Mouse (Mus musculus): Measurements from ENCODE around the gene Cers2.

The Cers2 gene

DNA sequence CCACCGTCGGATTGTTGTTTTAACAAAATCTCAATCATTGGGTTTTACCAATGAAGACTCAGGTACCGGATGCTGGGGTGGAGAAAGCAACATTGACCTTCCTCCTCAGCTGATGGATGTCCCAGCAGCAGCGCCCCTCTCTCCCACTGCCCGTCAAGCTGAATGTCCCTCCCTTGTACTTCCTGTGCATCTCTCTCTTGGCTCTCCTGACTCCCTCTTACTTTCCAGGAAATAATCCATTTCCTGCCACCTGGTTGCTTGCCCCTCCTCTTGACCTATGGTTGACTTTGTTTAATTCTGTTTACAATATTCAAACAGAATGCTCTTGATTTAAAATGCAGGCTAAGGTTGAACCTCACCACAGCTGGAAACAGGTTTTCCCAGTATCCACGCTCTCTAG lies 24.4 kb upstream of the Cers2 start:
- no peak for DNase-seq

DNA sequence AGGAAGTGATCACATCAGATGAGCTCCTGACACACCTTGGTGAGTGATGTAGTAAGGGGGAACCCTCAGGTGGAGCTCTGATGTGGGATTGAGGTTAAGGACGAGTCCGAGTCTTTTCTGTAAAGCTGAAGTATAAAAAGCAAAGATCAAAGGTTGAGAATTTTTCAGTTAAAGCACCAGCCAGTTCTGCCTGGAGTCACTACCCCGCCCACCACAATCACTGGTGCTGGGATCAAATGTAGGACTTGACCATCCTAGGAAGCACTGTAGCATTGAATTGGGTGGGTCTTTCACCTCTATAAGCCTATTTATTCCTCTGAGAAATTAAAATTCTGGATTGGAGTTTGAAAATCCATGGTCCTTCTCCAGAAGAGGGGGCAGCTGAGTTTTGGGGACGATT lies 23.6 kb upstream of the Cers2 start:
- DNase-seq = no peak

DNA sequence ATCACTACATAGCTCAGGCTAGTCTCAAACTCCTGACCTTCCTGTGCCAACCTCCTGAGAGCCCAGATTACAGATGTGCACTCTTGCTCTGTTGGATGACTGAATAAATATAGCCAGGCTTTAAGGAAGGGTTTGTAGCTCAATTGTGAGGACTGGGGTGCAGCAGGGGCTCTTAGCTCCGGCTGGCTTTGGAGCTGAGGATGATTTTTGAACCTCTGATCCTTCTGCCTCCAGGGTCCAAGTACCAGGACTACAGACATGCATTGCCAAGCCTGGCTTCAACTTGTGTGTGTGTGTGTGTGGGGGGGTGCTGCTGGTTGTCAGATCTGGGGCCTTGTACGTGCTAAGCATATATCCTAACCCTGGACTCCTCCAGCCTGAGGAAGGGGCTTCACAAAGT lies 21.7 kb upstream of the Cers2 start:
- DNase-seq = no peak

DNA sequence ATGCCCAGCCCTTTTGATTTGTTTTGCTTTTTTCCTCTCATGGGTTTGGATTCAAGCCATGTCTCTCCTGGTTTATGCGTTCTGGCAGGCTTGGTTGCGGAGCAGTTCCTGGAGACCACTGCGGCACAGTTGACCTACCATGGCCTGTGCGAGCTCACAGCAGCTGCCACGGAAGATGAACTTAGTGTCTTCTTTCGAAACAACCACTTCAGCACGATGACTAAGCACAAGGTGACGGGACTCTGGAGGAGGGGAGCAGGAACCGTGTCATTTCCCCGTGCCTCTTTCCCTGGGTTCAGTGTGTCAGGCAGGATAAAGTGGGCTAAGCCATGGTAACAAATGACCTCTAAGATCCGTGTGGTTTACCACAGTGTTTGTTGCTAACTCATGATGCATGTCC lies 21.1 kb upstream of the Cers2 start:
- DNase-seq = peak; percentile 60

DNA sequence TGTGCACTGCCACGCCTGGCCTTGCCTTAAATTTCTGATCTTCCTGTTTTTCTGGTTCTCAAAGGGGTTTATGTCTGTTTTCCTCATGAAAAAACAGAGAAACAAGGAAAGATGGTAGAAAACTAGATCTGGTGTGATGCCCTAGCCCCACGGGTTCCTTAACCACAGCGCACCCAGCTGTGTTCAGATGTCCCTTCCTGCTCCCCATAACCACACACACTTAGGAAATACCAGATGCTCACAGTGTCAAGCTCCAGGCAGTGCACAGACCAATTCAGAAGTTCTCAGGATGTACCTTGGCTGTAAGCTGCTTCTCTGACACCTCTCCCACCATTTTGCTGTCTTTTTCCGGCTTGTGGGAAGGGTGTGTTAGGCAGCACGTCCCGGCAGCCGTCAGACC lies 20.3 kb upstream of the Cers2 start:
- no peak for DNase-seq

DNA sequence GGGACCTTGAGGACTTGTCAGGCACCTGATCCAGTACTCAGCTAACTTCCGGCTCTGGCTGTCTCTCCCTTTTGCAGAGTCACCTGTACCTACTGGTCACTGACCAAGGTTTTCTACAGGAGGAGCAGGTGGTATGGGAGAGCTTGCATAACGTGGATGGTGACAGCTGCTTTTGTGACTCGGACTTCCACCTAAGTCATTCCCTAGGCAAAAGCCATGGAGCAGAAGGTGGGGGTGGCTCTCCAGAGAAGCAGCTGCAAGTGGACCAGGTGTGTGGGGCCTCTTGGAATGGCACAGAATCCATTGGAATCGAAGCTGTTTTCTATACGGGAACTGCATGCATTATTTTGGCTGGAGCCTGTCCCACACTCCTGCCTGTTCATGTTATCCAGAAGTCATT lies 19.9 kb upstream of the Cers2 start:
- no peak for DNase-seq

DNA sequence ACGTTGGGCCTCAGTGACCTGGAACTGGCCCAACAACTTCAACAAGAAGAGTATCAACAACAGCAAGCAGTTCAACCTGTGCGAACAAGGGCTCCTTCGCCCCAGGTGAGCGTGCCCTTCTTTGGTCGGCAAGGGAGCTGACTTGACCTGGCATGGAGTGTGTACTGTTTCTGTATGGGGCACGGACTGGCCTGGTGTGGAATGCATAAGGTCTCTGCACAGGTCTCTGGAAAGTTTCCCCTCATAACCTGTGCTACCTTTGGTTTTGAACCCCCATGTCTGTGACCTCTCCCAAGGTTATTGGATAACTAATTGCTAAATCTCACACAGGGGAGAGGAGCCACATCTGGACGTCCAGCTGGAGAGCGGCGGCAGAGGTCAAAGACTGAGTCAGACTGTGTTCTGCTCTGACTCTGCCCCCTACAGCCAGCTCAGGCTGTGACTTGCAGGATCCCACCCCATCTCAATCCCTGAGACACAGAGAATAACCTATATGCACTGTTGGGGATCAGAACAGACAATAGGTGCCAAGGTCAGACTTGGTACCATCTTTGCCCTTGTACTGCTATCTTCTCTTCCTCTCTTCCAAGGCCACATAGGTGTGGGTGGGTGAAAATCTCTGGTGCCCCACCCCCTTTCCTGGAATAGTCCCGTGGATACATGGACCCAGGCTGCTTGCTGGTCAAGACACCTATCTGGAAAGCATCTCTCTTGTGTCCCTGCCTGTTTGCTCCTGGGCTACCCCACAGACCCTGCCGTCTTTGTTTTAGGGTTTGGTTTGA lies 19.1 kb upstream of the Cers2 start:
- peak; percentile 74 for DNase-seq

DNA sequence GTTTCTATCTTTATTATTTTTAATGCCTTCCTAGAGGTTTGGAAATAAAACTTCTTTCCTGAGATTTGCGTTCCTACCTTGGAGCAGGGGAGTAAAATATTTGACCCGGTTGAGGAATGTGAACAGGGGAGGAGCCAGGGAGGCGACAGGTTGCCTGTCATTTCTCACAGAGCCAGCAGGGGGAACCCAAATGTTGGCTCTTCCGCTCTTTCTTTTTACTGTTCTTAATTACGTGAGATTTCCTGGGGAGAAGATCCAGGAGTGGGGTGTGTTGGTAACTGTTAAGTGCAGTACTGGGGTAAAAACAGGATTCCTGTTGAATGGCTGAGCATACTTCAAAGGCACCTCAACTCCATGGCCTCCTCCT lies 18.5 kb upstream of the Cers2 start:
- peak; percentile 67 for DNase-seq

DNA sequence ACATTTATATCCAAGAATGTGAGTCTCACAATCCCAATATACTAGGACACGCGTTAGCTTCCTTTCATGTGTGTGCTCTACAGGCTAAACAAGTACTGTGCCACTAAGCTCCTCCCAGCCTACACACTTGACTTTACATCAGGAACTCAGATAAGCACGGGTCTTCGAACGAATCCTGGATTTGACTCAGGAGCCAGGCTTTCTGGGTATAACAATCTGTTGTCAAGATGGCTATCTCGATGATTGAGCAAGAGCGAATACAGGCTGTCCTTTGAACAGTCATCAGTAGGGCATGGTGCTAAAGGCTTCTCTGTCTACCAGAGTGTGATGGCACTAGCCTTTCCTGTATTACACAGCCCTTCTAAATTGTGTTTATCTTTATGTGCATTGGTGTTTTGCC lies 16.6 kb upstream of the Cers2 start:
- DNase-seq = no peak

DNA sequence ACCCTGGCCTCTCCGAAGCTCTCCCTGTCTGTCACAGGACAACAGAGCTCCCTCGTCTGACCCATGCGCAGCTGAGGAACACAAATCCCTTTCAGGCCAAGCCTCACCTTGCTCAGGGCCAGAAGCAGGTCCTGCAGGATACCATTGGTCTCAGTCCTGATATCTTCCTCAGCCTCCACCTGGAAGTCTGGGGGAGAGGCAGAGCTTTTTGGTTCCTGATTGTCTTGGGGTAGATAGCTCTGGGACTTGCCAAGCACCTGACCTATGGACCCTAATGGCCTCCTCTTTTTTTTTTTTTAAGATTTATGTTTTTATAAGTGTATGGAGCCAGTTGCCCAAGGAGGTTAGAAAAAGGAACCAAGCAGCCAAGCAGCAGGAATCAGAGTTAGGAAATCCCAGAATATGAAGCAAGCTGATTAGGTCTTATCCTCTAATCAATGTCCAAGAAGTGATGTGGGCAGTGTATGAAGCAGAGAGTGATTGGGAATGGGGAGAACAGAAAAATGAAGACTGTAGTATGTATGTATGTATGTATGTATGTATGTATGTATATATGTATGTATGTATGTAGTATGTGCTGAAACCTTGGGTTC lies 13.3 kb upstream of the Cers2 start:
- DNase-seq = no peak

DNA sequence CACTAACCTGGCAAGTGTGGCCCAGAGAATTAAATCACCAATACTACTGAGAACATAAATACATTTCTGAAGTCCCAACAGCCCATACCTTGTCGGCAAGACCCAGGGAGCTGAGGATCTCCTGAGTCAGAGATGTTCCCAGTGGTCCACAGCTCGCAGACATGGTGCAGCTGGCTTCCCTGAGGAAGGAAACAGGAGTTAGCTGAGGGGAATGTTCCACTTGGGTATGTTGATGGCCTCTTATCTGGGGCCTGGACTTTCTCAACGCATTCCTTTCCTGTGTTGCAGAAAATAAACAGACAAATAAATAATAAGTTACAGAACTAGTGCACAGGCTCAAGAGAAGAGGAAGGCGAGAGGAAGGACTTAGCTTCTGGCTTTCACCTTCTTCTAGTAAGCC lies 8.3 kb upstream of the Cers2 start:
- DNase-seq = no peak

DNA sequence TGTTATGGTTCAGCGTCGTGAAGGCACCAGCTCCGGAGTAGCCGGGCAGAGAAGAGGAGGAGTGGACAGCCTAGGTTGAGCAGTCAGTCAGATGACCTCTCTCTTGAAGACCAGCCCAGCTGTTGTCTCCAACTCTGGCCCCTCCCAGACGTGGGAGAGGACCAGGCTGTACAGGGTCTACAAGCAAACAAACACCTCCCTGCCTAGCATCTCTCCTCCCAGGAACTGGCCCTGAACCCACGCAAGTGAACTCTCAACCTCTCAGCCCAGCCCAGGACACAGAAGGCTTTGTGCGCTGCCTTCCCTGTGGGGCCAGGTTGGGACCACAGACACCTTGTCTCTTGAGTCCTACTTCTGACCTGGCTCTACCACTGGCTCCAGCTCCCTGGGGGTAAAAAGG lies 7.5 kb upstream of the Cers2 start, which contains the start of gene Anxa9:
Gene Anxa9, minus strand, starts transcription at position 77 of the 400 bp plus-strand sequence.
- DNase-seq = no peak

DNA sequence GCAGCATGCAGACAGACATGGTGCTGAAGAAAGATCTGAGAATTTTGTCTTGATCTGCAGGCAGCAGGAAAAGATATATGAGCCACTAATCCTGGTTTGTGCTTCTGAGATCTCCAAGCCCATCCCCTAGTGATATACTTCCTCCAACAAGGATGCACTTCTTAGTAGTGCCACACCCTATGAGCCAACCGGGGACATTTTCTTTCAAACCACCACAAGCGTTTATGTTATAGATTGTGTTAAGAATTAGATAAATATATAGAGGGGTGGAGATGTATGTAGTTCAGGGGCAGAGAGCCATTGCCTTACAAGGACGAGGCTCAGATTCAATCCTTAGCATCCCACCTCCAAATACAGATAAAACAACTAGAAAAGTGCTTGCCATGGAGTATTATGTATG lies 4.1 kb upstream of the Cers2 start:
- no peak for DNase-seq

DNA sequence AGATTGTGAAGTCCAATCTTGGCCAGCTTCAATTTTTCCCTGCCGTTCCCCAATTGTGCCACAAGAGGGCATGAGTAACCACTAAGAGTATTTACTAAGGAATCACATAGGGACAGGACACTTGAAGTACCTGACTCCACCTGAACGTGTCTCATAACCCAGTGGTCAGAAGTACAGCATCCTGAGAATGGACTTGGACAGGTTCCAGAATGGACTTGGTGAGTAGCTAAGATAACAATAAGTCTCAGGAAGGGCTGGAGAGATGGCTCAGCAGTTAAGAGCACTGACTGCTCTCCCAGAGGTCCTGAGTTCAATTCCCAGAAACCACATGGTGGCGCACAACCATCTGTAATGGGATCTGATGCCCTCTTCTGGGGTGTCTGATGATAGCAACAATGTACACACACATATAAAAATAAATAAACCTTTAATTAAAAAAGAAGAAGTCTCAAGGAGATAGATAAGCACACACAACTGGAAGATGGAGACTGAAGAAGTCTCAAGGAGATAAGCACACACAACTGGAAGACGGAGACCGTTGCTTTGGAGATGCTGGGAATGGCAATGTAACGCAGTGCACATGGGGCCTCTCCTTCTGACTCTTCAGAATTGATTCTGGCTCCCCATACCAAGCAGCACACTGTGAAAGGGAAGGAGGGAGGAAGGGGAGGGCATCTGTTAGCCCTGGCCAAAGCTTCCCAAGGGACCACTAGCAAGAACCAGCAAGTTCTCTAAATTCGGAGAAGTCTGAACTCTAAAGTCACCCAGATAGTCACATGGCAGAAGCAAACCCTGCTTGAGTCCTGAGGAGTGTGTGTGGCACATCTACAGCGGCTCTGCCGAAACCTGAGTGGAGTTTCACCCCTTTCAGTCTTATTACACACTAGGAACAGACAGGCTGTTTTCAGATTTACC lies 3.4 kb upstream of the Cers2 start:
- peak; percentile 86 for DNase-seq

DNA sequence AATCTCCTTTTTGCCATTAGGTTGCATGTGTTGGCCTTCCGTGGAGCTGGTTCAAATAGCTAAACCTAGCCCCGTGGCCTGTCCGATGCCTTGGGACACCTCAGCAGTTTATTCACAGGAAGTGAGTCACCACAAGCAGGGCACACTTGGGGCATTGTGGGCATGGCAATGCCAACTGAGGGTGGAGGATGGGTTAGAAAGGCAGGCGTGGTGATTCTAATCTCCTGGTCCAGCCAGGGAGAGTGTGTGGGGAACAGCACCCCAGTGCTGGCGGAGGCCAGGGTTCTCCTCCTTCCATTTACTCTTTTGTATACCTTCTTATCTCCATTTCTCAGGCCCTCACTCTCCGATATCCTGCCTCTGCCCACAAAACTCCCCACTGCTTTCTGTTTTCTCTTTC lies 2.0 kb upstream of the Cers2 start:
- no peak for DNase-seq

DNA sequence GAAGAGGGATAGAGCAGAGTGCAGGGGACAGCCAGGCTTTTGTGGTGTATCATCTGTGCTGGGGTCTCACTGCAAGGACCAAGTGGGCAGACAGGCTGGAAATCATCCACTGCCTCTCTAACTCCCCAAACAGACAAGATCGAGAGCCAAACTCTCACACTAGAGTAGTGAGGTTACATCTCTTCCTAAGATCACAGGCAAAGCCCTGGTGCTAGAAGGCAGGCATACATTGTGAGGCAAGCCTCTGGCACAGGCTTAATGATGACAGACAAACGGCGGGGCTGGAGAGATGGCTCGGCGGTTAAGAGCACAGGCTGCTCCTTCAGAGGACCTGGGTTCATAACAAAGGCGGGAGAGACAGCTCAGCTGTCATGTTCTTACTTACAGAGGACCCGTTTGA lies 1.1 kb upstream of the Cers2 start:
- DNase-seq = no peak

DNA sequence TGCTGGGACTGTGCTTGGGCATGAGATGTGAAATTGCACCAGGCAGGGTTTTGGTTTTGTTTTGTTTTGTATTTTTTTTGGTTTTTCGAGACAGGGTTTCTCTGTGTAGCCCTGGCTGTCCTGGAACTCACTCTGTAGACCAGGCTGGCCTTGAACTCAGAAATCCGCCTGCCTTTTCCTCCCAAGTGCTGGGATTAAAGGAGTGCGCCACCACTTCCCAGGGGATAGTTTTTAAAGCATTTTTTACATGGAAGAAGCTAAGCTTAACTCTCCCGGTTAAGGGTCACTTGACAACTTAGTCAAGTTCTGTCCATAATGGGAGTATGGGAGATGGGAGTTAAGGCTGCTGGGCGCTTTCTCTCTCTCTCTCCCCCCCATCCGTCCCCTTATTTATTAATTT lies 516 bp upstream of the Cers2 start:
- DNase-seq = no peak

DNA sequence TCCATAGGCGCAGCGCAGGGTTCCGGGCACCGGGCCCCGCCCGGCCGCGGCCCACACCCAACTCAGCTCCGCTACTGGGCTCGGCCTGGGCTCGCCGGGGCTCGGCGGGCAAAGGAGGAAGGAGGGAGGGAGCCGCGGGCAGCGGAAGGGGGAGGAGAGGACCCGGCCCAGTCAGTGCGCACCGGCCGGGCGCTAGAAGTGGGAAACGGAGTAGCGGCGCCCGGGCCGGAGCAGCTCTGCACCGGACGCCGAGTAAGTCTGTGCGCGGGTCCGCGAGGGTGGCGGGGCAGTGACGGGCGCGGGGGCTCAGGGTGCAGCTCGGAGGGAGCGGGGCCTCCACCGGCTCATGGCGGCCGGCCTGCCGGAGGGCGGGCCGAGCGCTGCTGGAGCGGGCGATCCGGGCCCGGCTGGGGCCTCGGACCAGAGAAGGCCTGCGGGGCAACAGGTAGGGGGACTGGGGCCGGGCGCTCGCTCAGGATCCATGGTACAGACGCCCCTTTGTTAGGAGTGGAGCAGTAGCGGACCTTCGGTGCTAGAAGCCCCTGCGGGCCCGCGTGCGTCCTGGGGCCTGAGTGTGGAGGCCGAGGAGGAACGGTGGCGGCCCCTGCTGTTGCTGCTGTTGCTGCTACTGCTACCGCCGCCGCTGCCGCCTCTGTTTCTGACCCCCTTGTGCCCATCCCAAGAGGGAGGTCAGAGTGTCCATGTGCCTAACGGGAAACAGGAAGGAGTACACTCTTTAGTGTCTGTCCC lies 678 bp downstream of the Cers2 start:
- peak; percentile 93 for DNase-seq

DNA sequence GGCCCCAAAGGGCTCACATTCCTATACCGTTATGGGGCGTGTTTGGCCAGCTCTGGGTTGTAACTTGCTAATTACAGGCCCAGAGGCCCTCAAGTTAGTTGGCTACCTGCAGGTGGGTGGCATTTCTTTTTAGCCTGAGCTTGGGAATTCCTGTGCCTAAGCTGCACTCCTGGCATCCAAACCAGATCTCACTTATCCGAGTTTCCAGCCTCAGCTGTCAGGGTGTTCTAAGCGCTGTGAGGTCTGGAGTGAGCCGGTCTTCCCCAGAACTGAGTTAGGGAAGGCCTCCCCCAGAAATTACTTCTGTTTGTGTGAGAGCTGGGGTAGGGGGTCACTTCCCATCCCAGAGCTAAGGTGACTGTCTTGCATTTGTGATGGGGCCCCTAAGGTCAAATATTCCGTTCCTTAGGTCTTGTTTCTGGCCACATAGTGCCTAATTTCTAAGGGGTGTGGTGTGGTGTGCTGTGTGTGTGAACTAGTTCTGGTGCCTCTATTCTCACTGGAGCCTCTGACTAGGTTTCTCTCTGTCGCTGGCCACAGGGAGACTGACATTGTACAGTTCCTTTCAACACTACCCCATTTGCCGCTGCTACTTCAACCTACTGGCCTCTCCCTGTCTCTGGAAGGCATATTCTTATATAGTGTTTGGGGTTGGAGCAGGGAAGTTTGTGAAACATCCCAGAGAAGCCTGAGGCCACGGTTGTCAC lies 1.4 kb downstream of the Cers2 start:
- no peak for DNase-seq

DNA sequence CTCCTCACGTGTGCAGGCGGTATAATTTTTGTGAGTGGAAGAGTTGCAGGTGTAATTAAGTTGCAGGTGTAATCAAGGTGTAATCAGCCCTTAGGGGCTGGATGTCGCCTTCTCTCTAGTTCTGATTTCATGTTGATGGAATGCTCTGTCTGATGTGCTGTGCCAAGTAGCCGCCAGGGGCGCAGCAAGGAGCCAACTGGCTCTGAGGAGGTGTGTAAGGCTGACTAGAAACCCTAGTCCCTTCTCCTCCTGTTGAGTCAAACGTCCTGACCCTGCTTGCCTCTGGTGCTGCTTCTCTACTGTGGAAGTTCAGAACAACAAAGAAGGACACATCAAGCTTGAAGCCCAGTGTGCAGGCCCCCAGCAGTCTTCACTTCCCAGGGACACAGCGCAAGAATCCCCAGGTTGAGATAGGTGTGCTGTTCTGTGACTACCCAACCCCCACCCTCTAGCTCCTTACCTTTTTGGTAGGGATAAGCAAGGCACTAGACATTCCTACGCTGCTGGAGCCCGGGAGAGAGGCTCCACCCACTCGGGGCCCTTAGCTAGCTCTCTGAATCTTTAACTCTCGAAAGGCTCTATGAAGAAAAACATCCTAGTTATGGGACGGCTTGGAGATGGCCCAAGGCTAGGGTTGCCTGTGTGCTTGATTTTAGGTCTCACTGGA lies 3.0 kb downstream of the Cers2 start:
- DNase-seq = peak; percentile 84

DNA sequence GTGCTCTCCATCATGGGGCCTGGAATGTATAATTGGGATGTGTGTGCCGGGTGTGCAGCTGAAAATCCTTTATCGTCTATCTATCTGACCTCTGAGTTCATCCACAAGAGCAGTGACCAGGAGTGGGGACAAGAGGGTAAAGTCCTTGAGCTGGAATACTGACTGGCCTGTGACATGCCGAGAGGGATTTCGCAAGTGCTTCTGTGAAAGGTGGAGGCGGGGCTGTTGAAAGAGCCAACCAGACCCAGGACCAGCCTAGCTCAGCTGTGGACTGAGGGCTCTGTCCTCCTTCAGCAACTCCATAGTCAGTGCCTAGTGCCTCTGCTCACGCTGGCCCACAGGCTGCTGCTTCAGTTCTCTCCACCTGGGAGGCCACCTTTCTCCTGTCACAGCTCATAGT lies 4.0 kb downstream of the Cers2 start:
- peak; percentile 80 for DNase-seq

DNA sequence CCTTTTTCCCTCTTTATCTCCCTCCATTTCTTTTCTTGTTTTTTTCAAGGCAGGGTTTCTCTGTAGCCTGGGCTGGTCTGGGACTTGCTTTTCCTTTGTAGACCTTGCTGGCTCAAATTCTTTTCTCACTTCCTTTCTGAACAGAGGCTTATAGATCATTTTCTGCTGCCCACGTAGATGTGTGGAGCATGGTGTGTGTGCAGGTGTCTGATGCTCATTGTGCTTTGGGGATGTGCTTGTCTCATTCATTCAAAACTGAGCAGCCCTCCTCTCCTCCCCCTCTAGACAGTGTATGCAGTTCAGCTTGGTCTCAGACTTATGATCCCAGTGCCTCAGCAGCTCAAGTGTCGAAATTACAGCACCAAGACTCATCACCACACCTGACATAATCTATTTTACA lies 4.5 kb downstream of the Cers2 start:
- no peak for DNase-seq

All from kidney, adult 18-20 months (tissue).